Mouse (Mus musculus): ENCODE measurements around the gene Clec12b. TPM values are rescaled to one million over a fixed set of nuclear protein-coding genes. Genes with fewer than 3 reads are reported as not detected.

Clec12b gene
- polyA plus RNA-seq, 1 experiment, result 0.06 TPM

DNA sequence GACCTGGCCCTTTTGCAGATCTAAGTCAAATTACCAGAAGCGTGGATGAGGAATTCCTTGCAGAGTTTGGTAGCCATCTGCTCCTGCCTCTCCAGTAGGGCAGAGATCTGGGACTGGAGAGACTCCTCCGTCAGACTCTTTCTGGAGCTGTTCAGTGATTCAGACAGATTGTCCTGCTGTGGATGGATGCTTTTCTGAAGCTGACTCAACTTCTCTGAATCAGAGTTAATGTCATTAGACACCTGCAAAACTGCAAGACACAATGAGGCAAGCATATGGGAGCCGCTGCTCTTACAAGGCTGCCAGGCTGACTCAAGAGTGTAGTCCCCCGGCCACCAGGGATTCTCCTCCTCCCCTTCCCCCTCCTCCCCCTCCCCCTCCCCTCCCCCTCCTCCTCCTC, 5.2 kb downstream of the Clec12b start:
- H3K27me3 ChIP-seq (replicated peaks; ENCODE audit: control insufficient read depth, insufficient read depth, low read length), result no peaks in the 10 kb centered on the region
- no peak for DNase-seq
- no peak overlapping the region for H3K27ac ChIP-seq (ENCODE audit: insufficient read depth, low read depth, low read length)
- TF ChIP-seq CTCF (conservative IDR thresholded peaks at IDR 0.05; ENCODE audit: insufficient read depth, insufficient read length, low read depth, low read length) (no peak), POLR2A (IDR thresholded peaks at IDR 0.05; ENCODE audit: low read depth, low read length) (no peak)
- H3K4me1 ChIP-seq (ENCODE audit: control insufficient read depth, insufficient read depth, low read length), result peaks cover 4% of the 10 kb centered on the region; the same call in 1 of the 2 replicates
- WGBS, result 77% methylated on average over 4 of the region's 4 CpGs
- no peaks in the 10 kb centered on the region for H3K36me3 ChIP-seq (ENCODE audit: control insufficient read depth, insufficient read depth, low read length)
- no peak overlapping the region for H3K4me3 ChIP-seq (ENCODE audit: insufficient read depth, low read depth, low read length)

GRCm38 (mm10) chr6:129374937-129375471, 10.7 kb downstream of the Clec12b start:
- no peak for DNase-seq
- TF ChIP-seq CTCF (conservative IDR thresholded peaks at IDR 0.05; ENCODE audit: insufficient read depth, insufficient read length, low read depth, low read length), result no peak
- no peak for TF ChIP-seq POLR2A (IDR thresholded peaks at IDR 0.05; ENCODE audit: low read depth, low read length)

GRCm38 (mm10) chr6:129369374-129370132, 16.1 kb downstream of the Clec12b start:
- no peaks in the 10 kb centered on the region for H3K36me3 ChIP-seq (ENCODE audit: control insufficient read depth, insufficient read depth, low read length)
- DNase-seq, result no peak
- 56% methylated on average over 7 of the region's 7 CpGs for WGBS
- H3K27ac ChIP-seq (ENCODE audit: insufficient read depth, low read depth, low read length), result no peak overlapping the region
- no peaks in the 10 kb centered on the region for H3K4me1 ChIP-seq (ENCODE audit: control insufficient read depth, insufficient read depth, low read length)
- H3K4me3 ChIP-seq (ENCODE audit: insufficient read depth, low read depth, low read length), result no peak overlapping the region
- TF ChIP-seq POLR2A (IDR thresholded peaks at IDR 0.05; ENCODE audit: low read depth, low read length) (no peak), CTCF (conservative IDR thresholded peaks at IDR 0.05; ENCODE audit: insufficient read depth, insufficient read length, low read depth, low read length) (no peak)
- no peaks in the 10 kb centered on the region for H3K27me3 ChIP-seq (replicated peaks; ENCODE audit: control insufficient read depth, insufficient read depth, low read length)

More at GRCm38 (mm10) chr6:129374937-129375471, 10.7 kb downstream of the Clec12b start:
- no peaks in the 10 kb centered on the region for H3K27me3 ChIP-seq (replicated peaks; ENCODE audit: control insufficient read depth, insufficient read depth, low read length)
- H3K27ac ChIP-seq (ENCODE audit: insufficient read depth, low read depth, low read length), result no peak overlapping the region
- WGBS, result 65% methylated on average over 2 of the region's 2 CpGs
- no peaks in the 10 kb centered on the region for H3K36me3 ChIP-seq (ENCODE audit: control insufficient read depth, insufficient read depth, low read length)
- no peaks in the 10 kb centered on the region for H3K4me1 ChIP-seq (ENCODE audit: control insufficient read depth, insufficient read depth, low read length)
- H3K4me3 ChIP-seq (ENCODE audit: insufficient read depth, low read depth, low read length), result no peak overlapping the region

- peak; percentile 37 for DNase-seq
- H3K27me3 ChIP-seq (replicated peaks; ENCODE audit: control insufficient read depth, insufficient read depth, low read length), result no peaks in the 10 kb centered on the region
- no peaks in the 10 kb centered on the region for H3K36me3 ChIP-seq (ENCODE audit: control insufficient read depth, insufficient read depth, low read length)
- H3K4me1 ChIP-seq (ENCODE audit: control insufficient read depth, insufficient read depth, low read length), result no peaks in the 10 kb centered on the region
- H3K4me3 ChIP-seq (ENCODE audit: insufficient read depth, low read depth, low read length), result no peak overlapping the region
- no peak overlapping the region for H3K27ac ChIP-seq (ENCODE audit: insufficient read depth, low read depth, low read length)
- 7% methylated on average over 6 of the region's 6 CpGs for WGBS
- peak; percentile 46 for TF ChIP-seq CTCF (conservative IDR thresholded peaks at IDR 0.05; ENCODE audit: insufficient read depth, insufficient read length, low read depth, low read length)
- no peak for TF ChIP-seq POLR2A (IDR thresholded peaks at IDR 0.05; ENCODE audit: low read depth, low read length)
These were observed 19.7 kb downstream of the Clec12b start for GRCm38 (mm10) chr6:129365959-129366359.

DNA sequence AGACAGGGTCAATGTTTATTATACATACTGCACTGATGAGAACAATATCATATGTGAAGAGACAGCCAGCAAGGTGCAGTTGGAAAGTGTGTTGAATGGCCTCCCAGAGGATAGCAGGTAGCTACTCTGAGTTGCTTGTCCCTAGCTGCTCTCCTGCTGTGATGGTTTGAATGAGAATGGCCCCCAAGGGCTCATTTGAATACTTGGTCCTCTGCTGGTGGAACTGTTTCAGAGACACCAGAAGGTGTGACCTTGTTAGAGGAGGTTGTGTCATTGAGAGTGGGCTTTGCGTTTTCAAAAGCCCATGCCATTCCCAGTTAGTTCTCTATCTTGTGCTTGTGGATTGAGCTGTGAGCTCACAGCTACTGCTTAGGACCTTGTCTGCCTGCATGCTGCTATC, 21.7 kb downstream of the Clec12b start:
- 38% methylated on average over 1 of the region's 1 CpGs for WGBS
- H3K4me1 ChIP-seq (ENCODE audit: control insufficient read depth, insufficient read depth, low read length), result no peaks in the 10 kb centered on the region
- no peak overlapping the region for H3K27ac ChIP-seq (ENCODE audit: insufficient read depth, low read depth, low read length)
- no peaks in the 10 kb centered on the region for H3K27me3 ChIP-seq (replicated peaks; ENCODE audit: control insufficient read depth, insufficient read depth, low read length)
- TF ChIP-seq CTCF (conservative IDR thresholded peaks at IDR 0.05; ENCODE audit: insufficient read depth, insufficient read length, low read depth, low read length), result no peak
- no peak for TF ChIP-seq POLR2A (IDR thresholded peaks at IDR 0.05; ENCODE audit: low read depth, low read length)
- H3K36me3 ChIP-seq (ENCODE audit: control insufficient read depth, insufficient read depth, low read length), result no peaks in the 10 kb centered on the region
- DNase-seq, result no peak
- H3K4me3 ChIP-seq (ENCODE audit: insufficient read depth, low read depth, low read length), result no peak overlapping the region

GRCm38 (mm10) chr6:129359515-129359914, 26.2 kb downstream of the Clec12b start:
- Histone ChIP-seq H3K27me3 (replicated peaks; ENCODE audit: control insufficient read depth, insufficient read depth, low read length) (no peaks in the 10 kb centered on the region), H3K36me3 (ENCODE audit: control insufficient read depth, insufficient read depth, low read length) (no peaks in the 10 kb centered on the region)
- WGBS, result 91% methylated on average over 2 of the region's 2 CpGs

DNA sequence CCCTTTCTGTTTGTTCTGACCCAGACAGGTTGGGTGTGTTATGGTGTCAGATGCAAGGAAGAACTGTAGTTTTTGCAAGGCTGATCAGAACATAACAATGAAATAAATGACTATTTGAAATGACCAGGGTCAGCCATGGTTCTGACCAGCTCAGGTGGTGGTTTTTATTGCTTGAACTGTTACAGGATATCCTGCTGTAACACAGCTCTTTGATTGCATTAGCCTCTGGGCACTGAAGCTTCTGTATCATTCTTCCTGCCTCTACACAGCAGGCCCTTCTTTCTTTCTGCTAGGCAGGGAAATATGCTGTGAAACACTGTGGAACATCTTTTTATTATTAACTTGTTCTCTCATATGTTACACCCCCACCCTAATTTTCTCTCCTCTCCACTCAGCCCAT, 29.2 kb downstream of the Clec12b start:
- Histone ChIP-seq H3K27me3 (replicated peaks; ENCODE audit: control insufficient read depth, insufficient read depth, low read length) (no peaks in the 10 kb centered on the region), H3K36me3 (ENCODE audit: control insufficient read depth, insufficient read depth, low read length) (no peaks in the 10 kb centered on the region), H3K4me1 (ENCODE audit: control insufficient read depth, insufficient read depth, low read length) (no peaks in the 10 kb centered on the region), H3K27ac (ENCODE audit: insufficient read depth, low read depth, low read length) (no peak overlapping the region), H3K4me3 (ENCODE audit: insufficient read depth, low read depth, low read length) (no peak overlapping the region)
- DNase-seq, result no peak
- no peak for TF ChIP-seq CTCF (conservative IDR thresholded peaks at IDR 0.05; ENCODE audit: insufficient read depth, insufficient read length, low read depth, low read length)
- TF ChIP-seq POLR2A (IDR thresholded peaks at IDR 0.05; ENCODE audit: low read depth, low read length), result no peak

More at GRCm38 (mm10) chr6:129359515-129359914, 26.2 kb downstream of the Clec12b start:
- H3K4me3 ChIP-seq (ENCODE audit: insufficient read depth, low read depth, low read length), result no peak overlapping the region
- no peak for DNase-seq
- H3K4me1 ChIP-seq (ENCODE audit: control insufficient read depth, insufficient read depth, low read length), result no peaks in the 10 kb centered on the region
- TF ChIP-seq CTCF (conservative IDR thresholded peaks at IDR 0.05; ENCODE audit: insufficient read depth, insufficient read length, low read depth, low read length) (no peak), POLR2A (IDR thresholded peaks at IDR 0.05; ENCODE audit: low read depth, low read length) (no peak)
- no peak overlapping the region for H3K27ac ChIP-seq (ENCODE audit: insufficient read depth, low read depth, low read length)

Measured in kidney, adult 2 months (tissue).